Mouse (Mus musculus): ENCODE data around the gene Creb5. TPM values are rescaled to one million over a fixed set of nuclear protein-coding genes. Genes with fewer than 3 reads are reported as not detected.

The Creb5 gene
- total RNA-seq, 2 experiments from 2014 or later, result 2.1 to 3.2 TPM

DNA sequence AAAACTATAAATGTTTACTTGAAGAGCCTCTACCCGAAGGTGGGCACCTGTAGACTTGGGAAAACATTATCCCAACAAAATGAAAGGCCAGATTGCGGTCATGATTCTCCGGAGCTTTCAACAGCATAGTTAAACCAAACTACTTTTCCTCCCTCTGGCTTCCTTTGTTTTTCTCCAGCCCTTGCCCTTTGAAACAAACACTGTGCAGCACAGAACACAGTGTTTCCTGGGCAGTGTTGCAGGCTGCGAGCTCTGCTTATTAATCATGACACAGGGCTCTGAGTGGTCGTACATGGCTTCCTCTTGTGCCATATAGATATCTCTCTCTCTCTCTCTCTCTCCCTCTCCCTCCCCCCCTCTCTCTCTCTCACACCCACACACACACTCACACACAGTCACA, 206.8 kb downstream of the Creb5 start:
- DNase-seq, result no peak

DNA sequence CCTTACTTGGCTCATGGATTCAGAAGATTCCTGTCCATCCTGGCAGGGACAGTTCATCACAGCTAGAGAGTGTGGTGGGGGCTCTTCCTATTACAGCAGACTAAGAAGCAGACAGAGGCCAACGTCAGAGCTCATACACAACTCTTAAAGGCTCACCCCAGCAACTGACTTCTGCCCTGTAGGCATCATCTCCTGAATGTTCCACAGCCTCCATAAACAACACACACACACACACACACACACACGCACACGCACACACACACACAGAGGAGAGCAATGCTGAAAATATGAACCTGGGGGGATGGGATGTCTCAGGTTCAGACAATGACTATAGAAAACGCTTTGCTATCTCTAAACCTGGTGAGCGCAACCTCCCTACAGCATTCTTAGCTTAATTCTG, 208.6 kb downstream of the Creb5 start:
- no peak for DNase-seq

DNA sequence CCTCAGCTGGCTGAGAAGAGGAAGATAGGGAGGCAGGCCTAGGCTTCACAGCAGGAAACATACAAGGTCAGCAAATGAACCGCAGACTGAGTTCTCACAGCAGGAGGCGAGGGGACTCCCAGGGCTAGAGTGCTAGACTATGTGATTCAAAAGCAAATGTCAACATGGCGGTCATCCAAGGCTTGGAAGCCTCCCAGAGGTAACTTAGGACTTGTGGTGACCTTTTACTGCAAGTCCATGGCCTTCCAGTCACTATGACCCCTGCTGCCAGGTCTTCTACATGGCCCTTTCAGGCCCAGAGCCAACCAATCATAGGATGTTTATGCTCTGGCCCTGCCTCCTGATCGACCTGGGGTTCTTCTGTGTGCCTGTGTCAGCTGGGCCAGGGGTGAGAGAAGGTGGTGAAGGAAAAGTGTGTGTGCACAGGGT, 209.3 kb downstream of the Creb5 start:
- peak; percentile 55 to 70 for DNase-seq

DNA sequence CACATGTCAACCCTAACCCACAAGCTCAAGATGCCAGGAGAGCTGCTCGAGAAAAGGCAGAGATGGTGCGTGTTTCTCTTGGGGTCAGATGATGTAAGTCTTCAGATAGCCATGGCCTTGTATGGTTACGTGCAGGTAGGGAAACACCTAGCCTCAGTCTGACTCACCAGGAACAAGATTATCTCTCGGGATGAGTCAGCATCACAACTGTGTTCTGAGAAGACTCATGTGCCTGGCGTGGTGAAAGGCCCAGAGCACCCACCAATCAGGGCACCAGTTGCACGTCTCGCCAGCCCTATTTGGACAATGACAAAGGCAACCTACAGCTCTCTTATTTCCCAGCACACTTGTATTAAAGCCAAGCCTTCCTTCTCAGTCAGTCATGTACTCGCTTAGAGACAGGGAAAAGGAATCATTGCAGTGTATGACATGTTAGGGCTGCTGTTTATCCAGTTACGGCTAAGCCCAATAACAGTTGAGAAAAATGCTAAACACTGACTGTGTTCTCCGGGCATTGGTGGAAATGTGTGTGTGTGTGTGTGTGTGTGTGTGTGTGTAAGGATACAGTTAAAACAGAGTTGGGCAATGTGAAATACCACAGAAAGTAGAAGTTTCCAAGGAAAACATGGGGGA, 210.9 kb downstream of the Creb5 start:
- no peak for DNase-seq

DNA sequence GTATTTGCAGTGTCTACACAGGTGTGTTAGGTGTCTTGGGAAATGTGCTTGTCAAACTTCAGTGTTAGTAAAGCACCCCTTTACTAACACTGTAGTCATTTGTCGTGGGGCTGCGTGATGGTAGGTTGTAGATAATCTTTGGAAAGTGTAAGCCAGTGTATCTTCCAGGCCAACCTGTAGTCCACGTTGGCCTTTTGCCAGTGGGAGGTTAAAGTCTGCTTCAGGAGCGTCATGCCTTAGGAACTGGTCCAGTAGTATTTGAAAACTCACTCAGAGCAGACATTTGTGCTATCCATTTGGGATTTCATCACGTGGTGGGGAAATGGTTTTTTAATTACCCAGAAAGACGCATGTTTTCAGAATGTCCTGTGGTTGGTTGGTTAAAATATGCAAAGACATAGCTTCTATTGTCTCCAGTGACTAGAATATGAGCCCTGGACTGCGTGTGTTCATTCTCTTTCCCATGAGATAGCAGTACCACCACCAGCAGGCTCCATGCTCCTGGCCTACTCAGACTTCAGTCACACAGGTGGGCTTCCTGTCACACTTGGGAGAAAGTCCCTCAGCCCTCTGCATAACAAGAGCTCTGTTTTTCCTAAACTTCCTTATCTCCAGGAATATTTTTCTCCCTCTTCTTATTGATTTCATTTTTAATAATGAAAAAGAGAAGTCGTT, 212.7 kb downstream of the Creb5 start:
- DNase-seq, result no peak

DNA sequence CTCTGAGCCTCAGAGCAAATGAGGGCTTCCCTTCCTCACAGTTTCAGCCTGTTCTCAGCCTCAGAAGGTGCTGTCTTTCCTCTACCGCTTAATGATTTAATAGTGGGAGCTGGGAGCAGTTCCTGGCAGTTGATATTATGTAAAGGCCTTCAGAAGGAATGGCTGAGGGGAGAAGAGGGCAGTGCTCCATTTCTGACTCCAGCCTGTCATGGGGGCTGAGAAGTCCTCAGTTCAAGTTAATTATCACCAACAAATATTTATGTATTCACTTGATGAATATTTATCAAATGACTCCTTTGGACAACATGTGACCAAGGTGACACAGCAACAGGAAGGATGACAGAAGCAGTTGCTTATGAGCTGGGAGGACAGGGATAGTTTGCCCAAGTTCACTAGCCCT, 214.2 kb downstream of the Creb5 start:
- DNase-seq, result no peak

DNA sequence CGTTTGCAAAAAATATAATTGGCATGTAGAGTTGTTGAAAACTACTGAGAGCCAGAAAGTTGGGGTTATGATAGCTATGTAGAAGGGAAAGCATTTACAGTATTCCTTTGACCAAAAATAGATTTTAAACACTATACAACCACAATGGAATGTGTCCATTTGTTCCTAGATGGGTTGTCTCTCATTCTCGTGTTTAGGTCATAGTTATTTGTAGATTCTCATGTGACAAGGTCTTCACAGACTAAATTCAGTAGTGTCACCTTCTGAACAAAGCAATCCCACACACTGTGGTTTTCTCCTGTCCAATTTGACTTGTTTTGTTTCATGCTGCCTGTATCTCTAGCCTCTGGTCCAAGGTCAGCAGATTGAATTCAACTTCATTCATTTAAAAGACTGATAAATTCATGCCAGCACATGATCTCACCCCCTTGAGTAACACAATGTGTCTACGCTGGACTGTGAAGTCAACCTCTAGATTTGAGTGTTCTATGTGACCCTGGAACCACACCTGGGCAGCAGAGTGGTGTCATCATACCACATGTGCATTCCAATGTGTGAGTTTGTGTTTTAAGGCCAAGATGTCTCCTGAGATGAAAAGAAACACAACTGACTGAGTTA, 220.0 kb downstream of the Creb5 start:
- DNase-seq, result no peak

DNA sequence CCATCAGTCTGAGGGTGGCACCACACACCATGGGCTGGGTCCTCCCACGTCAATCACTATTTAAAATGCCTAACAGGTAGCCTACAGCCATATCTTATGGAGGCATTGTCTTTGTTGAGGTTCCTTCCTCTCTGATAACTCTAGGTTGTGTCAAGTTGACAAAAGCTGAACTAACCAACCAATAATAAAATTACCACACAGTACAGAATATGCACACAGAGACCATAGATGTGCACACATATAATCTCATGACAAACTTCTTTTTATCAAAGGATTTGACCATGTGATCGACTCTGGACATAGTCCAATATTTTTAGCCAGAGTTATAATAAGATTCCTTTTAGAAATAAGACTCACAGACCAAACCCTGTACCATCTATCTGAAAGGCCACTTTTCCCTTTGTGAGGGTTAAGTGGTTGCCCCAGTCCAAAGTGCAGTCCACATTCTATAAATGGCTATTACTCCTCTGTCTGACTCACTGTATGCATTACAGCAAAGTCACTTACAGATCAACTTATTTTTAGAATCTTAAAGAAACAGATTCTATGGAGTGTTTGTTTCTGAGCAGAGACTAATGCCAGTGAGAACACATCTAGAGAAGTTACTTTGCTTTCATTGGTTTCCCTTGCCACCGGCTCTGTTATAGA, 221.9 kb downstream of the Creb5 start:
- no peak for DNase-seq

DNA sequence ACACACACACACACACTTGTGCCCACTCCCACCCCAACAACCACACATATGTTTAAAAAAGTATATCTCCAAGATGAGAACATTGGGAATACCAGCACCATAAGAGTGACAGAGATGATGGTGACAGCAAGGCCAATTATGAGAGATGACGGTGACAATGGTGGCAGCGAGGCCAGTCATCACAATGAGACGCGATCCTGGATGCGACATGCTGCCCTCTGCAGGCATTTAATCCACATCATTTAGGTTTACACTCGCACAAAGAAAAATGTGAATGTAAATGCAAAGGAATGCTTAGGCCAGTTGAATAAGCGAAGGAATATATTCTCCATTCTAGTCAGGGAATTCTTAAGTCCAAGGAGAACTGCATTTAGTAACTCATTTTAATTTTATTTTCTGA, 222.9 kb downstream of the Creb5 start:
- no peak for DNase-seq

DNA sequence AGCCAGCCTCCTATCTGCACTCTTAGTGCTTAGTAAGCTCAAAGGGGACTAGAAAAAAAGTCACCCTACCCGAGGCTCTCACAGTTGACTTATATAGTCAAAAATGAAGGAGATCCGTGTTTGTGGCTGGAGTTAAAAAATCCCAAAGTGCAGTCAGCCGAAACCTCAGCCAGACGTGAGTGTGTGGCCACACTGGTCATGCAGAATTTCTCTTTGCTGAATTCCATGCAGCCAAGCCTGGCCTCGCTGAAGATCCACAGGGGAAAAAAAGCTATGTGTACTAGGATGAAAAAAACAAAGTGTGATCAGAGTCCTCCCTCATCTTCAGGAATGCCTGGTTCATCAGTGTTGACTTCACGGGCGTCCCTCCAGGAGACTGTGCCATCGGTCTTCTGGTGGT, 225.2 kb downstream of the Creb5 start:
- DNase-seq, result no peak

DNA sequence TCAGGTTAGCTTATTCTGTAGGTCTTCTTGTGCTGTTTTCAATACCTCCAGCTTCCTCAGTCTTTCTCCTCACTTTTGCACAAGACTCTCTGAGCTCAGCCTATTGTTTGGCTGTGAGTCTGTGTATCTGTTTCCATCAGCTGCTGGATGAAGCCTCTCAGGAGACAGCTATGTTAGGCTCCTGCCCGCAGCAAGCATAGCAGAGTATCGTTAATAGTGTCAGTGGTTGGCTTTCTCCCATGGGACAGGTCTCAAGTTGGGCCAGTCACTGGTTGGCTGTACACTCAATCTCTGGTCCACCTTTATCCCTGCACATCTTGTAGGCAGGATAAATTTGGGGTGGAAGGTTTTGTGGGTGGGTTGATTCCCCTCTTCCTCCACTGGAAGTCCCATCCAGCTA, 226.3 kb downstream of the Creb5 start:
- no peak for DNase-seq

DNA sequence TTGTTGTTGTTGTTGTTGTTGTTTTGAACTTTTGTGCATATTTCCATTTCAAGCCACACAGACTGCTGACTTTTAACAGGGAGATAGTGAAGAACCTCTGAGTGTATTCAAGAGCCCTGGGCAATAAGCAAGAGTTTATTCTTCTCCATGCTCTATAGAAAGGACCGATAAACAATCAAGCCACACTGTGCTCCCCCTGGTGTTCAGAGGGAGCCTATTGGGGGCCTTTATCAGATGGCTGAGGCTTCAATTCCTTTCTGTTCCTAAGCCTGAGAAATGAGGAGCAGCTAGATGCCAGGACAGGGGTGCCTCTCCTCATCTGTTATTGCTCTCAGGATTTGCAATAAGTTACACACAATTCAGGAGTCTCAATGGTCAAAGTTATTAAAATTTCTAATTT, 227.8 kb downstream of the Creb5 start:
- no peak for DNase-seq

DNA sequence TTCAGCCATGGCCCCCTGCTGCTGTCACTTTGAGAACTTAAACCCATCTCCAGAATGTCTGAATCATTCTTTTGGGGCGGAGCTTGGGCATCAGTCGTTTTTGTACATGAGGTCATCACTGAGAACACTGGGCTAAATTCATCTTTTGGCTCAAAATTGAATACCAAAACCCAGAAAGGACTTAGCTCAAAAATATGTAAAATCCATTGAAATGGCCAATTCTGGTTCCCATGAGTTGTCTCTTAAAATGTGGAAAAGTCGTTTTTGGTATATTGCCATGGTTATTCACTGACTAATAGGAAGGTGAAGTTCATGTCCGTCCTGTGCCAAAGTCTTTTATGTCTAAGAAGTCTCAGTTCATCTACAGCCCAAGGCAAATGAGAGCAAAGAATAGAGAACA, 228.5 kb downstream of the Creb5 start:
- peak in 1 of 2 experiments; percentile 16 for DNase-seq

DNA sequence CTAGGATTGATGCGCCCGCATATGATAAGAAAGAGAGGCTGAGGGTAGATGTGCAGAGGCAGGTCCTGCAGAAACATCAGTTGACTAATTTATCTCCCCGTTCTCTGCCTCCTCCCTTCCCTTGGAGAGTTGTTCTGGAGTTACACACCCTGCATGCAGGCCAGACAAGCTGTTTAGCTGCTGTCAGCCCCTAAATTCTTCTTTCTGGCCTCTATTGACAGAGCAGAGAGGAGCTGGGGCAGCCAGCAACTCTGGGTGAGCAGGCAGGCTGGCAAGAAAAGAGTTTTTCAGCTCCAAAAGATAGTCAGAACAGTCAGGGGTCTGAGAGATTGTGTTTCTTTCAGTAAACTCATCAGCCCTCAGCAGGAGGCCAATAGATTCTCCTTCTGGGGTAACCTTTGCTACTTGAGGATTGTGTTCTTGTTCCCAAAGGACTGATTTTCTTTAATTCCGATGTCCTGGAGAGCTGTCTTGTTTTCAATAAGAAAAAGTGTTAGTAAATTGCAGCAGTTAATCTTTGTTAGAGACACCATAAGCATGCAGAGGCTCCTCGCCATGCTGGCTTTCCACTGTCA, 230.4 kb downstream of the Creb5 start:
- DNase-seq, result no peak

DNA sequence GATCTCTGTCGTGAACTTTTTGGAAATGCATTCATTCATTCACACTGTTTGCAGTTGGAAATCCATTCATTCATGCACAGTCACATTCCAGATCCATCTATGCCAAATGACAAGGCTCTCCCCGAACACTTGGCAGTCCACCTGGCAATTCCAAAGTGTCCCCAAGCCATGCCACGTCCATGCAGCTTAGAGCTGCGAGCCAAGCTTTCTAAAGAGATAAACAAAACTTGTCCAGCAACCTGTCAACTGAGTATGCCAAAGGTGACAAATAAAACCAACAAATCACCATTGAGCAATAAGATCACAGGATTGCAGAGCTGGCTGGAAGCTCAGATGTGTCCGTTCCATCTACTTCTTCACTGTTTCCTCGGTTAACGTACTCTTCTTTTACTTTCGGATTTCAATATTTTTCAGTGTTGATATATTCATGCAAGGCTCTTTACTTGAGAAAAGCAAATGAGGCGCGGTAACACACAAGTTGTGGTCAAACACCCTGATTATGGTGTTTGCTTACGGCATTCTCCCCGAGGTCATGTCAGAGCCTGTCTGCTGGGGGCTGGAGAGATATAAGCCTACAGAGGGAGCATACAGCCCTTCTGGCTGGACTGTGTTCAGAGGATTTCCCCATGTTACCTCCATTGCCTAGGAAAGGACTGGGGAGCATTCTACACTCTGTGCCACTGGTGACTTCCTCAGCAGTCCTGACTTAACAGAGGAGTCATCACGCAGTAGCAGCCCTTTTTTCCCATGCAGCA, 236.8 kb downstream of the Creb5 start:
- peak; percentile 3 to 23 for DNase-seq

DNA sequence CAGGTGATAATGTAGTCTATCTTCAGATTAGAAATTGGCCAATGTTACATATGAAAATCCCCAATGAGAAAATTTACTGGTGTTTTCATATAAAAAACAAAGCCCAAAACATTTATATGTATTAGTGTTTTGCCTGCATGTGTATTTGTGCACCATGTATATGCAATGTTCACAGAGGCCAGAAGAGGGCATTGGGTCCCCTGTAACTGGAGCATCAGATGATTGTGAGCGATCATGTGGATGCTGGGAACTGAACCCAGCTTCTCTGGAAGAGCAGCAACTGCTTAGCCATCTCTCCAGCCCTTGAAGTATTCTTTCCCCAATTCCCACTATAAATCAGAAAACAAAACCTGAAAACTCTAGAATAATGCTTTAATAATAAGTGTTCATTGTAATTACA, 239.4 kb downstream of the Creb5 start:
- no peak for DNase-seq

DNA sequence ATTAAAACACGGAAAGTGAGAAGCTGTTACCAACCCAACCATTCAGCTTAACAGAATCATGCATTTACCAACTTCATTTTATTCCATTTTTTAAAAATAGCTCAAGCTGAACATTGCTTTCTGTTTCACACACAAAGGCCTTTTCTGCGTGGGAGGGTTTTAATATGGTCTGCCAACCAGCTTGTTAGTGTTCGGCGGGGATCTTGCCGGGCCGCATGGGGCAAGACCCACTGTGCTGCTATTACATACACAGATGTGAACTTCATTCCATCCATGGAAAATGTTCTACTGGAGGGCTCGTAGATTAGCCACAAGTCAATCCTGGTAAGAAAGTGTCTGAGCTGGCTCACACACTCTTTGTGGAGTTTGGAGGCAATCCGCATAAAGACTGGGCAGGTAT, 243.7 kb downstream of the Creb5 start:
- no peak for DNase-seq

DNA sequence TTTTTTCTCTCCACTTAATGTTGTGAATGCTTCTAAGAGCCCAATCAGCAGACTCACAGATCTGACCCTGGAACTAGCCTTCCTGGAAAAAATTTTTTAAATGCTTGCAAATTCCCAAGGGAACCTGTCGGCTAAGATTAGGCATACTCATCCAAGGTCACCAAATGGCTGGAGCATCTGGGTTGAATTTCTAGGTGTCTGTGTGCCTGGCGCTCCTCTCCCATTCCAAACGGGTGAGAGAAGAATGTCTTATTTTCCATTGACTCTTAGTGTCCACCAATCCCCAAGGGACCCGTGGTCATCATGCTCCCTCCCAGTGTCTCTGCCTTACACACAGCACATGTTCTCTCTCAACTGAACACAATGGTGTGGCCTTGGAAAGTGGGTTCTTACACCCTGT, 244.4 kb downstream of the Creb5 start:
- DNase-seq, result no peak

DNA sequence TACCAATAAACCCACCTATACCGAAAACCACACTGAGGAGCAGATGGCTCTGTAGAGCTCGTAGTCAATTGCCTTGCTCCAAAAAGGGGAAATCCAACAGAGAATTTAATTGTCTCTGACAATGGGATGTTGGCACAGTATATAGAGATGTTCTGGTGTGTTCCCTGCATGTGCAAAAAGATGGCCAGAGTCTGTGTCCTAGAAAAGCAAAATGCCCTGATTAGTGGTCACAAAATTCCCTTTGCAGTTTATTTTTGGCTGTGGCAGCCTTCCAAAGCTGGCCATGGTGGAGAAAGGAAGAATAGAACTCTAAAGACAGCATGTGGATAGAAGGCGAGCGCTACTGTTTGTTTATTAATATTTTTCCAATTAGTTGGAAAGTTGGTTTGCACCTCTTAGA, 250.5 kb downstream of the Creb5 start:
- no peak for DNase-seq

DNA sequence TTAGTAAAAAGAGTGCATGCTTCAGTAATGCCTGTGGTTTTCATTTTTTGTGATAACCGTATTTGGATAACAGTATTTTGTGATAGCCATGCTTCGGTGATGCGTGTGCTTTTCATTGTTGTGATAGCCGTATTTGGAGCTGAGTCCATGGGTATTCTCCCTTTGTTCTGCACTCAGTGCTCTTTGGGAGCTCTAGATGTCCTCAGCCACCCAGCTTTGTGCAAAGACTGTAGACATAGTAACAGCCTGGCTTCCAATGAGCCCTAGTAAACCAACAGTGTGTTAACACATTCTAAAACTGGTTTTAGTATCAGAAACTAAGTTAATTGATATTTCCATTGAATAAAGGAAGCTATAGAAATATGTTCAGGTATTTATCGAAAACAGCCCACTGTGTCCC, 254.7 kb downstream of the Creb5 start:
- no peak for DNase-seq

DNA sequence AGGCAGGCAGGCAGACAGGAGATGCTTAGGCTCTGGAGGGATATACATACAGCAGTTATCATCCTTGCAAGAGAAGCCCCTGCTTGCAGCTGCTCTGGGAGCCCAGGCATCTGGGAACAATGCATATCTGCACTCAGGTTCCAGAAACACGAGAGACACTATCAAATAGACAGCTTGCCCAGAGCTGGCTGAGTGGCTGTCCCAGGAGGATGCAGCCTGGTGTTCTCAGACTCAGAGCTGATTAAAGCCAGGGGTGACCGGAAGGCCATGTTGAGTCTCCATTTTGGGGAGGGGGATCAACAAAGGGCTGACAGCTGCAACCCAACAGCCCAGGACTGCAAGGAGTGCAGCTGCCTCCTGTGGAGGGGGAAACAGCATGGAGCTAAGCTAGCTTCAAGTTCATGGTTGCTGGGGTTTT, 258.4 kb downstream of the Creb5 start:
- no peak for DNase-seq

DNA sequence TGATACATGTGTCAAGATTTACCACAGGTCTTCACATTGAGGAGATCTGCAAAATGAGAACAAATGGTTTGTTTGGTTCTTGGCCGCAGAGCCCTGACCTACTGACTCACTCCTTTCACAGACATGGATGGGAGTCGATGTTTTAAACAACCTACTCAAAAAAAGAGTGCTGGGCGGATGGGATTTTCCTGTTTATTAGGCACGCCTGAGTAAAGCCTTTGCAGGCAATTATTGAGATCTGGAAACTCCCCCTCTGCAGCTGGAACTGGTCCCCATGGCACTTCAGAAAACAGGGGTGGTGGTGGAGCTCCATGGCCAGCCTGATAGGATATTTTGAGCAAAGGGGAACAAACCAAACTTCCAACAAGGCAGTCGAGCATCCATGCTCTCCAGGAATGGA, 258.9 kb downstream of the Creb5 start:
- DNase-seq, result no peak
